Mouse (Mus musculus) megakaryocyte-erythroid progenitor cell, adult 5-6 weeks (primary cell): ENCODE measurements around the gene Rgs18. TPM values are rescaled to one million over a fixed set of nuclear protein-coding genes. Genes with fewer than 3 reads are reported as not detected.

Experiments used
- ATAC-seq: replicated peaks from 2 replicates; pipeline ENCODE4 v1.8.0; 2016; ENCODE audit warnings: mild to moderate bottlenecking, inconsistent platforms; ENCODE audit not compliant: severe bottlenecking, poor library complexity, low FRiP score, low TSS enrichment
- total RNA-seq, 2 experiments: library from RNA; stranded (forward) in 1 of 2; stranded (reverse) in 1 of 2; fragments of 200-1000, 215-1000 nt in 1 of 2; fragments of >200 nt in 1 of 2; fragmentation: Nextera tagmentation in 1 of 2; gene quantifications; 2 replicates each; pipeline ENCODE4 v1.2.3; 2014 to 2017

Rgs18 gene
- total RNA-seq (2014; fragmentation: Nextera tagmentation) = 17.9 and 19.8 TPM in 2 replicates
- total RNA-seq (2017) = 40.3 and 88.9 TPM in 2 replicates

- ATAC-seq = peak; percentile 98
Measured at GRCm38 (mm10) chr1:144775331-144775730, at the start of gene Rgs18. Gene Rgs18, minus strand, starts transcription at chr1:144775435.

- no peak for ATAC-seq
Measured at GRCm38 (mm10) chr1:144774394-144774793, 841 bp downstream of the Rgs18 start.

- peak; percentile 69 for ATAC-seq
Measured at GRCm38 (mm10) chr1:144766218-144766617, 9.0 kb downstream of the Rgs18 start.

- no peak for ATAC-seq
Measured at GRCm38 (mm10) chr1:144760792-144761191, 14.4 kb downstream of the Rgs18 start.

GRCm38 (mm10) chr1:144750763-144751162 lies 24.5 kb downstream of the Rgs18 start:
- no peak for ATAC-seq

- no peak for ATAC-seq
Measured at GRCm38 (mm10) chr1:144746182-144746581, 29.1 kb downstream of the Rgs18 start.

- peak; percentile 94 for ATAC-seq
Measured at GRCm38 (mm10) chr1:144737739-144738138, 37.5 kb downstream of the Rgs18 start.

GRCm38 (mm10) chr1:144720736-144721135 lies 54.5 kb downstream of the Rgs18 start:
- ATAC-seq = no peak

- peak; percentile 65; the same call in 1 of the 2 replicates for ATAC-seq
Measured at GRCm38 (mm10) chr1:144704373-144704772, 70.9 kb downstream of the Rgs18 start.

Other genes starting within 250 kb of the Rgs18 start
- not detected in 2 replicates for gene Rgs21, start 207.8 kb downstream of the Rgs18 start, total RNA-seq (2014; fragmentation: Nextera tagmentation)
- not detected in 2 replicates for gene Rgs21, start 207.8 kb downstream of the Rgs18 start, total RNA-seq (2017)